Mouse (Mus musculus) embryonic facial prominence, embryonic 14.5 days (tissue): ENCODE data around the gene Cd101. TPM values are rescaled to one million over a fixed set of nuclear protein-coding genes. Genes with fewer than 3 reads are reported as not detected.

Experiments
- ATAC-seq: fragments of 200-750 bp; cut with Nextera tagmentation; 2 replicates; pipeline ENCODE4 v1.8.0; 2017; ENCODE audit warnings: low read depth, moderate number of reproducible peaks, moderate TSS enrichment
- DNase-seq: peaks from one replicate; pipeline ENCODE4 v3.0.0-alpha.2; 2015; ENCODE audit warnings: low spot score
- H3K27ac ChIP-seq: fragments of 300-500 bp; sonication (generic); replicated peaks from 2 replicates; pipeline ENCODE4 v1.5.1; 2014; ENCODE audit warnings: low read depth, mild to moderate bottlenecking, low read length, moderate library complexity
- H3K27me3 ChIP-seq: fragments of 300-500 bp; sonication (generic); replicated peaks from 2 replicates; pipeline ENCODE4 v1.6.1; 2014; ENCODE audit warnings: low read length; ENCODE audit not compliant: control insufficient read depth, insufficient read depth
- H3K36me3 ChIP-seq: fragments of 300-500 bp; sonication (generic); 2 replicates; pipeline ENCODE4 v1.6.1; 2014; ENCODE audit warnings: low read length, mixed read lengths; ENCODE audit not compliant: control insufficient read depth, insufficient read depth
- H3K4me1 ChIP-seq: fragments of 300-500 bp; sonication (generic); 2 replicates; pipeline ENCODE4 v1.6.1; 2014; ENCODE audit warnings: antibody characterized with exemption, low read length; ENCODE audit not compliant: control insufficient read depth, insufficient read depth
- H3K4me2 ChIP-seq: fragments of 300-500 bp; sonication (generic); 2 replicates; pipeline ENCODE4 v1.6.1; 2014; ENCODE audit warnings: low read depth, mild to moderate bottlenecking, low read length, moderate library complexity, mixed read lengths
- H3K4me3 ChIP-seq: fragments of 300-500 bp; sonication (generic); 2 replicates; pipeline ENCODE4 v1.5.1; 2014; ENCODE audit warnings: low read depth, mild to moderate bottlenecking, low read length
- H3K9ac ChIP-seq: fragments of 300-500 bp; sonication (generic); 2 replicates; pipeline ENCODE4 v1.6.1; 2014; ENCODE audit warnings: low read depth, mild to moderate bottlenecking, low read length, moderate library complexity, mixed read lengths
- H3K9me3 ChIP-seq: fragments of 300-500 bp; sonication (generic); 2 replicates; pipeline ENCODE4 v1.6.1; 2016; ENCODE audit warnings: low read length; ENCODE audit not compliant: control insufficient read depth
- WGBS: fragments of 180-500 bp; shearing (Covaris S2); extraction: QIAGEN DNeasy Blood & Tissue Kit; methylation state at CpG from one replicate; pipeline ENCODE4 v1.1.7; 2014; 5-methylcytosine and 5-hydroxymethylcytosine counted together
- polyA plus RNA-seq: library from polyadenylated mRNA; unstranded; fragments of >200 nt; fragmentation: Nextera tagmentation; extraction: Ambion mirVana; gene quantifications from 2 replicates; pipeline ENCODE4 v1.2.1, GENCODE M21; 2014

The Cd101 gene
- polyA plus RNA-seq, 1 experiment from 2014 or later, result 0.24 TPM

- Histone ChIP-seq H3K9me3 (no peaks in the 10 kb centered on the region), H3K4me2 (no peak overlapping the region), H3K4me1 (no peaks in the 10 kb centered on the region), H3K9ac (no peak overlapping the region), H3K27ac (no peak overlapping the region), H3K4me3 (no peak overlapping the region), H3K27me3 (no peaks in the 10 kb centered on the region), H3K36me3 (peaks cover 69% of the 10 kb centered on the region)
- ATAC-seq, result no peak
- 81% methylated on average over 5 of the region's 5 CpGs for WGBS
- DNase-seq, result no peak
Measured at GRCm38 (mm10) chr3:100961007-100961406, 68.3 kb downstream of the Cd101 start.

- Histone ChIP-seq H3K4me1 (no peaks in the 10 kb centered on the region), H3K9ac (no peak overlapping the region), H3K4me2 (no peak overlapping the region), H3K4me3 (no peak overlapping the region), H3K27ac (no peak overlapping the region), H3K36me3 (peaks cover 81% of the 10 kb centered on the region), H3K9me3 (no peaks in the 10 kb centered on the region), H3K27me3 (no peaks in the 10 kb centered on the region)
- ATAC-seq, result no peak
- DNase-seq, result no peak
Measured at GRCm38 (mm10) chr3:100954616-100955015, 74.7 kb downstream of the Cd101 start.

- 97% methylated on average over 4 of the region's 4 CpGs for WGBS
- peaks cover 79% of the 10 kb centered on the region for H3K36me3 ChIP-seq
- ATAC-seq, result no peak
Measured at GRCm38 (mm10) chr3:100951531-100951930, 77.8 kb downstream of the Cd101 start.

GRCm38 (mm10) chr3:100947286-100947685 is 82.1 kb downstream of the Cd101 start:
- Histone ChIP-seq H3K9ac (no peak overlapping the region), H3K27me3 (no peaks in the 10 kb centered on the region), H3K4me2 (no peak overlapping the region), H3K9me3 (no peaks in the 10 kb centered on the region), H3K4me3 (no peak overlapping the region), H3K4me1 (no peaks in the 10 kb centered on the region), H3K27ac (no peak overlapping the region), H3K36me3 (peaks cover 90% of the 10 kb centered on the region)
- DNase-seq, result no peak
- ATAC-seq, result no peak
- WGBS, result 92% methylated on average over 8 of the region's 8 CpGs

More at GRCm38 (mm10) chr3:100951531-100951930, 77.8 kb downstream of the Cd101 start:
- H3K4me1 ChIP-seq, result no peaks in the 10 kb centered on the region
- H3K4me2 ChIP-seq, result no peak overlapping the region
- no peaks in the 10 kb centered on the region for H3K9me3 ChIP-seq
- no peak overlapping the region for H3K4me3 ChIP-seq
- DNase-seq, result no peak
- no peaks in the 10 kb centered on the region for H3K27me3 ChIP-seq
- H3K9ac ChIP-seq, result no peak overlapping the region
- H3K27ac ChIP-seq, result no peak overlapping the region

Other genes with a start within 250 kb of the Cd101 start
- 0.39 and 0.53 TPM in 2 replicates for gene Vtcn1, start 204.1 kb downstream of the Cd101 start, polyA plus RNA-seq
- 3.9 and 7.1 TPM in 2 replicates for gene Trim45, start 107.4 kb downstream of the Cd101 start, polyA plus RNA-seq
- gene Ttf2, start 59.9 kb downstream of the Cd101 start, polyA plus RNA-seq, result 12.0 and 14.6 TPM in 2 replicates
- 9.7 and 10.2 TPM in 2 replicates for gene Ptgfrn, start 80.7 kb upstream of the Cd101 start, polyA plus RNA-seq